Mouse (Mus musculus) E14TG2a.4 (cell line): ENCODE results near the gene Cenpe.

Experiments
- CTCF ChIP-seq: conservative IDR thresholded peaks from 2 replicates; pipeline ENCODE4 v1.5.1; 2014; ENCODE audit warnings: low read length
- NANOG ChIP-seq: IDR thresholded peaks from 2 replicates; pipeline ENCODE4 v1.6.1; 2014; ENCODE audit warnings: borderline replicate concordance, low read length, mixed read lengths
- POU5F1 ChIP-seq: IDR thresholded peaks from 2 replicates; pipeline ENCODE4 v1.6.1; 2014; ENCODE audit warnings: low read length, borderline replicate concordance

- no peak for TF ChIP-seq CTCF
- no peak for TF ChIP-seq POU5F1
- TF ChIP-seq NANOG: no peak
Measured at GRCm38 (mm10) chr3:135281701-135282100, 69.4 kb downstream of the Cenpe start.
